Mouse (Mus musculus) embryonic facial prominence, embryonic 13.5 days (tissue): ENCODE measurements around the gene Gnaq. TPM values are rescaled to one million over a fixed set of nuclear protein-coding genes. Genes with fewer than 3 reads are reported as not detected.
A peak's percentile ranks its signal among the peaks of the same experiment; 100 is the strongest.

Experiments
- ATAC-seq: fragments of 200-750 bp; cut with Nextera tagmentation; 2 replicates; pipeline ENCODE4 v1.8.0; 2017; ENCODE audit warnings: low read depth; ENCODE audit not compliant: insufficient number of reproducible peaks, insufficient read depth, low FRiP score, low TSS enrichment
- H3K27ac ChIP-seq: fragments of 300-500 bp; sonication (generic); 2 replicates; pipeline ENCODE4 v1.5.1; 2015; ENCODE audit warnings: moderate library complexity, mild to moderate bottlenecking, inconsistent platforms
- H3K27me3 ChIP-seq: fragments of 300-500 bp; sonication (generic); 2 replicates; pipeline ENCODE4 v1.6.1; 2015; ENCODE audit warnings: mild to moderate bottlenecking, inconsistent platforms
- H3K36me3 ChIP-seq: fragments of 300-500 bp; sonication (generic); 2 replicates; pipeline ENCODE4 v1.6.1; 2015; ENCODE audit warnings: mild to moderate bottlenecking, inconsistent platforms
- H3K4me1 ChIP-seq: fragments of 300-500 bp; sonication (generic); 2 replicates; pipeline ENCODE4 v1.6.1; 2015; ENCODE audit warnings: inconsistent platforms
- H3K4me2 ChIP-seq: fragments of 300-500 bp; sonication (generic); 2 replicates; pipeline ENCODE4 v1.6.1; 2015; ENCODE audit warnings: moderate library complexity, mild to moderate bottlenecking, inconsistent platforms
- H3K4me3 ChIP-seq: fragments of 300-500 bp; sonication (generic); 2 replicates; pipeline ENCODE4 v1.5.1; 2015; ENCODE audit warnings: mild to moderate bottlenecking, inconsistent platforms
- H3K9ac ChIP-seq: fragments of 300-500 bp; sonication (generic); 2 replicates; pipeline ENCODE4 v1.6.1; 2015; ENCODE audit warnings: mild to moderate bottlenecking, inconsistent platforms
- H3K9me3 ChIP-seq: fragments of 300-500 bp; sonication (generic); 2 replicates; pipeline ENCODE4 v1.6.1; 2016; ENCODE audit warnings: inconsistent platforms
- WGBS: fragments of 180-500 bp; shearing (Covaris S2); methylation state at CpG from one replicate; pipeline ENCODE4 v1.1.7; 2015; ENCODE audit warnings: mixed read lengths; 5-methylcytosine and 5-hydroxymethylcytosine counted together
- polyA plus RNA-seq: library from polyadenylated mRNA; unstranded; fragments of >200 nt; fragmentation: Nextera tagmentation; extraction: Ambion mirVana; gene quantifications from 2 replicates; pipeline ENCODE4 v1.2.1, GENCODE M21; 2015

Gnaq gene
- polyA plus RNA-seq, 1 experiment from 2014 or later: 29.9 TPM

- Histone ChIP-seq H3K4me2 (no peak overlapping the region), H3K27ac (no peak overlapping the region), H3K4me1 (no peaks in the 10 kb centered on the region), H3K27me3 (no peaks in the 10 kb centered on the region), H3K9ac (no peak overlapping the region), H3K4me3 (no peak overlapping the region), H3K9me3 (no peaks in the 10 kb centered on the region), H3K36me3 (peaks cover 4% of the 10 kb centered on the region)
- 88% methylated on average over 3 of the region's 3 CpGs for whole genome bisulfite sequencing
- no peak for ATAC-seq
Measured at GRCm38 (mm10) chr19:16347037-16347436, 214.4 kb downstream of the Gnaq start.

GRCm38 (mm10) chr19:16353701-16354136 lies 221.1 kb downstream of the Gnaq start:
- H3K27ac ChIP-seq: no peak overlapping the region
- no peak overlapping the region for H3K9ac ChIP-seq
- H3K9me3 ChIP-seq: no peaks in the 10 kb centered on the region
- no peak overlapping the region for H3K4me2 ChIP-seq
- H3K36me3 ChIP-seq: no peaks in the 10 kb centered on the region
- no peak for ATAC-seq
- H3K4me3 ChIP-seq: no peak overlapping the region
- no peaks in the 10 kb centered on the region for H3K27me3 ChIP-seq
- H3K4me1 ChIP-seq: 0 out of 2 replicates have a peak, but pooled peaks cover 3% of the 10 kb centered on the region

DNA sequence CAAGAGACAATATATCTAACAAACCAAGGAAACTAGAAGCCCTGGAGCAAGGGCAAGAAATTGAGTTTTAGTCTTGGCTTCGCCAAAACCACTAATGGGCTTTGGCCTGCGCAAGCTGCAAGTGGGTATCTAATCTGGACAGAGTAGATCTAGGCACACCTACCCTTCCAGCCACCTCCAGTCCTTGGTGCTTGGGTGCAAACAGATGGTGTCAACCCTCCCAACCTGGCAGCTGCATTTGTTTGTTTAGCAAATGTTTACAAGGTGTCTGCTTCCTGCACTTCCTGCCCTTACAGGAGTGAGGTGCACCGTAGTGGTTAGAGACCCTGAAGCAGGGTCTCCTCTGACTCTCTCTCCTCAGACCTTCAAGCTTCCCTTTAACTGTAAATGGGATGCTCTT lies 225.5 kb downstream of the Gnaq start:
- Histone ChIP-seq H3K36me3 (peaks cover 10% of the 10 kb centered on the region), H3K27ac (no peak overlapping the region), H3K9ac (no peak overlapping the region), H3K9me3 (peaks cover 5% of the 10 kb centered on the region; the same call in 1 of the 2 replicates), H3K4me3 (no peak overlapping the region), H3K4me2 (no peak overlapping the region), H3K4me1 (0 out of 2 replicates have a peak, but pooled peaks cover 3% of the 10 kb centered on the region), H3K27me3 (no peaks in the 10 kb centered on the region)
- no peak for ATAC-seq
- 73% methylated on average over 3 of the region's 3 CpGs for WGBS

GRCm38 (mm10) chr19:16358905-16359304 lies 226.3 kb downstream of the Gnaq start:
- Histone ChIP-seq H3K36me3 (peaks cover 10% of the 10 kb centered on the region), H3K9ac (no peak overlapping the region), H3K27ac (no peak overlapping the region), H3K4me1 (0 out of 2 replicates have a peak, but pooled peaks cover under 1% of the 10 kb centered on the region), H3K4me2 (no peak overlapping the region), H3K4me3 (no peak overlapping the region), H3K27me3 (no peaks in the 10 kb centered on the region), H3K9me3 (peaks cover 5% of the 10 kb centered on the region; the same call in 1 of the 2 replicates)
- ATAC-seq: no peak
- WGBS: 71% methylated on average over 5 of the region's 5 CpGs

DNA sequence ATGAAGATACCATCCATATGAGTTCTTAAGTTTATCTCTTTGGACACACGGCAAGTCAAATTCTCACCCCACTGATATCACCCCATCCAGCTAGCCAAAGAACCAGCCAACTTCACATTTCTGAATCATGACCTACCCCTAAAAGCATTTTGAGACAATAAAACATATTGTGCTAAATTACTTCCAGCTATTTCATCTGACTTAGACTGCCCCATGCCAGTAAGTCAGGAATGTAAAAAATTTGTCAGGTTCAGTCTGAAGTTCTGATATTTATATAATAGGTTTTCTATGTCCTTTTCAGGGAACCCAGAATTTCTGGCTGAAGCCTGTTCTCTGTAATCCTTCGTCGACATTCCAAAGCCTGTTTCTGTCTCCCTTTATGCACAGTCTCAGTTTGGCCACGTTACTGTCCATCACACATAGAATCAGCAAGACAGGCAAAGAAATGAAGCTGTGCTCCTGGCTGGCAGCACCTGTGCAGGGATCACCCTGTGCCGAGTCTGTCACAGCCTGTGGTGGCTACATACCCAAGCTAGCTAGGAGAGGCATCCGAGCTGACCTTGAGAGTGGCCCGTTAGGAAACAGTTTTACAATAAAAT lies 233.9 kb downstream of the Gnaq start:
- Histone ChIP-seq H3K4me2 (no peak overlapping the region), H3K27me3 (no peaks in the 10 kb centered on the region), H3K9ac (no peak overlapping the region), H3K27ac (peak overlapping the region; percentile 19; the same call in 1 of the 2 replicates), H3K9me3 (peaks cover 5% of the 10 kb centered on the region; the same call in 1 of the 2 replicates), H3K4me3 (no peak overlapping the region), H3K4me1 (peaks cover 11% of the 10 kb centered on the region; the same call in 1 of the 2 replicates), H3K36me3 (peaks cover 7% of the 10 kb centered on the region)
- WGBS: 61% methylated on average over 7 of the region's 7 CpGs
- no peak for ATAC-seq

GRCm38 (mm10) chr19:16367218-16367617 lies 234.6 kb downstream of the Gnaq start:
- Histone ChIP-seq H3K4me3 (no peak overlapping the region), H3K4me1 (peaks cover 11% of the 10 kb centered on the region; the same call in 1 of the 2 replicates), H3K9ac (no peak overlapping the region), H3K4me2 (no peak overlapping the region), H3K27ac (no peak overlapping the region), H3K36me3 (0 out of 2 replicates have a peak, but pooled peaks cover 5% of the 10 kb centered on the region), H3K27me3 (no peaks in the 10 kb centered on the region), H3K9me3 (no peaks in the 10 kb centered on the region)
- WGBS: 69% methylated on average over 10 of the region's 10 CpGs
- no peak for ATAC-seq

DNA sequence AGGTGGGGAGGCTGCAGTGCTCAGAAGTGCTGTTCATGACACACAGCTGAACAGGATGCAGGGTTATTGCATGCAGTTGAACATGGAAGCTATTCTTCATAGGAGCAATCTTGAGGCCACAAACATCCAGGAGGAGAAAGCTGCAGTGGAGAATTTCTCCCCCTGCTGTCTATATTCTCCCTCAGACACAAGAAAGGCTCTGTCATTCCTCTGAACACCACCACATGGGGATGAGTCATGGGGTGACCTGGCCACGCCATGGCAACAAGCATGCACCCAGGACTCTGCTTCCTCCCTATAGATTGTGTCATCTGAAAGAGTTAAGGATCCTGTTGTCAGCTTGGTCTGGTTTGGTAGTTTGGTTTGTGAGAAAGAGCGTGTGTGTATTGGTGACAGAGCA lies 239.0 kb downstream of the Gnaq start:
- Histone ChIP-seq H3K9ac (no peak overlapping the region), H3K4me1 (peaks cover 8% of the 10 kb centered on the region; the same call in 1 of the 2 replicates), H3K4me2 (no peak overlapping the region), H3K4me3 (no peak overlapping the region), H3K27me3 (no peaks in the 10 kb centered on the region), H3K9me3 (no peaks in the 10 kb centered on the region), H3K27ac (no peak overlapping the region), H3K36me3 (0 out of 2 replicates have a peak, but pooled peaks cover 5% of the 10 kb centered on the region)
- WGBS: 85% methylated on average over 2 of the region's 2 CpGs
- ATAC-seq: no peak

DNA sequence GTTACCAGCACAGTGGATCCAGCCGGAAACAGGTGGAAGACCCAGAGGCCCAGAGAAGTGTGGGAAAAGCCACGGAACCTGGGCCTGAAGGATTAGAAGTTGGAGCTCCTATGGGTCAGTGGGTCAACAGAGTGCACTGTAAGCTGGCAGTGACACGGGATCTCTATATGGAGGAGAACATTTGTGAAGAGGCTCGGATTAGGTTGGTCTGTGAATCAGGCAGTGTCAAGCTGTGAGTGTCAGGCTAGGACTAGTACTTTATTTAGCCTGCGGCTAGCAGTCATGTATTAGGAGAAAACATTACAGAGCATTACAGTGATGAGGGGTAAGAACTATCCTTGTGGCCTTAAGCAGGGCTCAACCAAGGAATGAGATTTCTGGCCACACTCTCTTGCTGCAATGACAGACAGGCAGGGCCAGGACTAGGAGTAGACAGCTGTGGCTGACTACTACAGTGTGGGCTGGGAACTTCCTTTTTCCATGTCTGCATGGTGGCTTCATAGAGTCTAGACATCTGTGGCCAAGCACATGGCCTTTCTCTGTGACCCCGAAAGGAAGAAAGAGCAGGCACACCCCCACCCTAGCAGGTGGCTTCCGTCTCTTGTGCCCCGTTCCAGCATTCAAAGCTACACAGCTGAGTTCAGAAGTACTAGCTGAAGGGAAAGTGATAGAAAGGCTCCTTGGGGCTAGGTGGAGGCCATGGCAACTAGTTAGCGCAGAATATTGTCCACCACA lies 240.3 kb downstream of the Gnaq start:
- Histone ChIP-seq H3K27me3 (no peaks in the 10 kb centered on the region), H3K36me3 (0 out of 2 replicates have a peak, but pooled peaks cover 5% of the 10 kb centered on the region), H3K9me3 (no peaks in the 10 kb centered on the region), H3K4me2 (no peak overlapping the region), H3K4me1 (peaks cover 5% of the 10 kb centered on the region; the same call in 1 of the 2 replicates), H3K9ac (no peak overlapping the region), H3K27ac (no peak overlapping the region), H3K4me3 (no peak overlapping the region)
- 81% methylated on average over 9 of the region's 9 CpGs for WGBS
- ATAC-seq: no peak

DNA sequence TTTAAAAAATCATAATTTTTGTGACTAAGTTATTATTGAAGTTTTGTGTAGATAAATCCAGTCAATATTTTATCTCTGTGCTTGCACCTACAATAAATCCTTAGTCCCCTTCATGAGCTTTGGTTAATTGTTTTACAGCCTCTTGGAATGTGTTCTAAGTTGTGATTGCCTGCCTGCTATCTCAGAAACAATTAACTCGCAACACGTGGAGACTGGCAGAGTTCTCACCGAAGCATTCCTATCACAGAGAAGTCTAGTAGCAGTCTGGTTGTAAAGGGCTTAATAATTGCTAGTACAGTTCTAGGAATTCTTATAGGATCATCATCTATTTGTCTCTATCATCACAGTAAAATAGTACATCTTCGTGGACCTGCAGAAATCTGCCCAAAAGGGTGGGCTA lies 243.2 kb downstream of the Gnaq start:
- ATAC-seq: no peak

DNA sequence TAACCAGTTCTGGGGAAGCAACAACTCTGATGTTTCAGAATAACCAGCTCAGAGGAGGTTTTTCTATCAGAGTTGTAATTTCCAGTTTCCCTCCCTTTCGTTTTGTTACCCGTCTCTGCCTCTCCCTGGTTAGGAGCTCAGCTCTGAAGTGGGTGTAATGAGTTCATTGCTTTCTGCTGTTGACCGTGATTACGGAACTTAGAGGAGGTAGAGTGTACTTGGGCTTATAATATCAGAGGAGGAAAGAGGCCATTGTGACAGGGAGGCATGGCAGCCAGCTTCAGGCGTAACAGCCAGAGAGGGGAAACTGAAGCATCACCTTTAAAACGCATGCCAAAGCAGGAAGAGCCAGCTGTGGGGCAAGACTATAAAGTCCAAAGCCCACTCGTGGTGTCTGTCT lies 245.9 kb downstream of the Gnaq start:
- peaks cover 18% of the 10 kb centered on the region for H3K36me3 ChIP-seq
- no peak overlapping the region for H3K4me3 ChIP-seq
- no peak overlapping the region for H3K9ac ChIP-seq
- no peak for ATAC-seq
- no peaks in the 10 kb centered on the region for H3K27me3 ChIP-seq
- 0 out of 2 replicates have a peak, but pooled peaks cover under 1% of the 10 kb centered on the region for H3K4me1 ChIP-seq
- 87% methylated on average over 7 of the region's 7 CpGs for WGBS
- H3K9me3 ChIP-seq: no peaks in the 10 kb centered on the region
- no peak overlapping the region for H3K4me2 ChIP-seq
- H3K27ac ChIP-seq: no peak overlapping the region

More for the DNA sequence above, 243.2 kb downstream of the Gnaq start:
- WGBS: 75% methylated on average over 4 of the region's 4 CpGs
- Histone ChIP-seq H3K4me3 (no peak overlapping the region), H3K27me3 (no peaks in the 10 kb centered on the region), H3K4me1 (peaks cover 5% of the 10 kb centered on the region; the same call in 1 of the 2 replicates), H3K27ac (no peak overlapping the region), H3K9me3 (no peaks in the 10 kb centered on the region), H3K4me2 (no peak overlapping the region), H3K9ac (no peak overlapping the region), H3K36me3 (peaks cover 19% of the 10 kb centered on the region)

DNA sequence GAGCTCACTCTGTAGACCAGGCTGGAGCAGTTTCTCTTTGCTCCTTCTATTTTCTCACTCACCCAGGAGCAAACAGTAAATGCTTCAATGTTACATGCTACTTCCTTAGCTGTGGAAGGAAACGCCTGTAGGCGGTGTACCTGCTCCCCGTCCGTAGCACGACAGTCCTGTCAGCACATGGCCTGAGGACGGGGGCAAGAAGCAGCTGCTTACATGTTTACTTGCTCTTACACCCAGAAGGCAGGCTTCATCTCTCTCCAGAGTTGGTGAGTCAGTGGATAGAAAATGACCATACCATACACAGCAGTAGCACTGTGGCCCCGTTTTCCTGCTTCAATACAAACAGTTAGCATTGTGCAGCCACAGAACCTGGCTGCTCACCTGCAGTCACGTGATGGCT lies 247.1 kb downstream of the Gnaq start:
- ATAC-seq: no peak
- no peaks in the 10 kb centered on the region for H3K4me1 ChIP-seq
- H3K36me3 ChIP-seq: peaks cover 18% of the 10 kb centered on the region
- no peak overlapping the region for H3K9ac ChIP-seq
- H3K4me3 ChIP-seq: no peak overlapping the region
- no peaks in the 10 kb centered on the region for H3K9me3 ChIP-seq
- H3K27ac ChIP-seq: no peak overlapping the region
- H3K4me2 ChIP-seq: no peak overlapping the region
- no peaks in the 10 kb centered on the region for H3K27me3 ChIP-seq
- 78% methylated on average over 8 of the region's 8 CpGs for WGBS

DNA sequence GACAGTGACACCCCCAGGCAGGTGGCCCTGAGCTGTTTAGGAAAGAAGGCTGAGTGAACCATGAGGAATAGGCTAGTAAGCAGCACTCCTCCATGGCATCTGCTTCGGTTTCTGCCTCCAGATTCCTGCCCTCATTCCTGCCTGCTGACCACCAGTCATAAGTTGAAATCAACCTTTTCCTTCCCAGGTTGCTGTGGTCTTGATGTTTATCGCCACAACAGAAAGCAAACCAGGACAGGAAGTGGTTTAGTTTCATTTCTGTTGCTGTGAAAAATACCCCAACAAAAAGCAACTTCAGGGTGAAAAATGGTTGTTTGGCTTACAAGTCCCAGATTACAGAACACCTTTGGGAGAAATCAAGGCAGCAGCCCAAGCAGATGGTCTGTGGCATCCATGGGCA lies 249.8 kb downstream of the Gnaq start:
- no peak for ATAC-seq
- Histone ChIP-seq H3K4me3 (no peak overlapping the region), H3K9me3 (no peaks in the 10 kb centered on the region), H3K27ac (no peak overlapping the region), H3K4me2 (no peak overlapping the region), H3K27me3 (no peaks in the 10 kb centered on the region), H3K36me3 (peaks cover 21% of the 10 kb centered on the region), H3K4me1 (no peaks in the 10 kb centered on the region), H3K9ac (no peak overlapping the region)
- WGBS: 85% methylated on average over 2 of the region's 2 CpGs
